Mouse (Mus musculus): ENCODE measurements around the gene Gm20388.

- TF ChIP-seq CTCF (IDR thresholded peaks at IDR 0.05; ENCODE audit: low read depth) (0 out of 2 replicates have a peak, but pooled peaks have one; percentile 0), EP300 (optimal IDR thresholded peaks at IDR 0.05) (no peak)
Measured at GRCm38 (mm10) chr8:121577751-121578675, 1667.4 kb downstream of the Gm20388 start.
